Mouse (Mus musculus) kidney, adult 2 months (tissue): ENCODE measurements around the gene Spef2. TPM values are rescaled to one million over a fixed set of nuclear protein-coding genes. Genes with fewer than 3 reads are reported as not detected.

Source experiments
- DNase-seq: peaks from one replicate; pipeline ENCODE4 v3.0.0; 2021
- H3K27ac ChIP-seq: fragments of 200-500 bp; 2 replicates; pipeline ENCODE4 v1.5.1; 2012; ENCODE audit warnings: low read depth, low read length, control low read depth, inconsistent platforms; ENCODE audit not compliant: insufficient read depth
- H3K27me3 ChIP-seq: fragments of 200-500 bp; replicated peaks from 2 replicates; pipeline ENCODE4 v1.6.1; 2012; ENCODE audit warnings: mild to moderate bottlenecking, moderate library complexity, low read length, inconsistent platforms; ENCODE audit not compliant: control insufficient read depth, insufficient read depth
- H3K36me3 ChIP-seq: fragments of 200-500 bp; 2 replicates; pipeline ENCODE4 v1.6.1; 2012; ENCODE audit warnings: mild to moderate bottlenecking, moderate library complexity, low read length, inconsistent platforms; ENCODE audit not compliant: control insufficient read depth, insufficient read depth
- H3K4me1 ChIP-seq: fragments of 200-500 bp; 2 replicates; pipeline ENCODE4 v1.6.1; 2011; ENCODE audit warnings: low read length; ENCODE audit not compliant: control insufficient read depth, insufficient read depth
- H3K4me3 ChIP-seq: fragments of 200-500 bp; 2 replicates; pipeline ENCODE4 v1.5.1; 2011; ENCODE audit warnings: mild to moderate bottlenecking, low read depth, low read length, control low read depth; ENCODE audit not compliant: insufficient read depth
- CTCF ChIP-seq: fragments of 200-500 bp; conservative IDR thresholded peaks from 2 replicates; pipeline ENCODE4 v1.5.1; 2011; ENCODE audit warnings: low read depth, mild to moderate bottlenecking, control low read depth, low read length, moderate library complexity, mixed read lengths; ENCODE audit not compliant: insufficient read depth, insufficient read length
- POLR2A ChIP-seq: fragments of 200-500 bp; IDR thresholded peaks from one replicate; pipeline ENCODE4 v1.6.1; 2011; ENCODE audit warnings: low read depth, low read length, control low read depth
- WGBS: fragments of 180-500 bp; shearing (Covaris S2); methylation state at CpG from one replicate; pipeline ENCODE4 v1.1.7; 2018; 5-methylcytosine and 5-hydroxymethylcytosine counted together
- polyA plus RNA-seq: library from polyadenylated mRNA; depleted of rRNA; stranded (reverse); fragments of >200 nt; gene quantifications from 2 replicates; pipeline ENCODE4 v1.2.3, GENCODE M21; 2012; rRNA removed

Gene Spef2
- polyA plus RNA-seq, 1 experiment, result 0.08 TPM

- Histone ChIP-seq H3K4me3 (no peak overlapping the region), H3K27me3 (no peaks in the 10 kb centered on the region), H3K36me3 (no peaks in the 10 kb centered on the region), H3K27ac (no peak overlapping the region), H3K4me1 (no peaks in the 10 kb centered on the region)
- TF ChIP-seq POLR2A, result no peak
- TF ChIP-seq CTCF, result no peak
- DNase-seq, result no peak
- 80% methylated on average over 3 of the region's 3 CpGs for WGBS
Measured at GRCm38 (mm10) chr15:9533356-9533902, 215.2 kb downstream of the Spef2 start.

GRCm38 (mm10) chr15:9530076-9530475 lies 218.6 kb downstream of the Spef2 start, which contains the start of gene Il7r:
Il7r (minus strand) TSS chr15:9530176.
- TF ChIP-seq POLR2A, result no peak
- TF ChIP-seq CTCF, result no peak
- H3K27ac ChIP-seq, result no peak within 1 kb of the TSS
- DNase-seq, result no peak
- WGBS, result 72% methylated on average over 4 of the region's 4 CpGs
- no peaks in the 10 kb centered on the region for H3K36me3 ChIP-seq
- no peaks in the 10 kb centered on the region for H3K27me3 ChIP-seq
- H3K4me1 ChIP-seq, result no peaks in the 10 kb centered on the region
- H3K4me3 ChIP-seq, result no peak within 1 kb of the TSS

GRCm38 (mm10) chr15:9529646-9530045 lies 219.0 kb downstream of the Spef2 start:
- Histone ChIP-seq H3K4me3 (no peak overlapping the region), H3K36me3 (no peaks in the 10 kb centered on the region), H3K27me3 (no peaks in the 10 kb centered on the region), H3K4me1 (no peaks in the 10 kb centered on the region), H3K27ac (no peak overlapping the region)
- 78% methylated on average over 3 of the region's 3 CpGs for WGBS
- peak; percentile 1 for DNase-seq
- no peak for TF ChIP-seq CTCF
- no peak for TF ChIP-seq POLR2A

Other genes with a start within 250 kb of the Spef2 start
- gene Il7r, start 218.7 kb downstream of the Spef2 start, polyA plus RNA-seq, result 0.04 and 0.95 TPM in 2 replicates